Mouse (Mus musculus) yolk sac, embryonic 10.5 days (tissue): ENCODE measurements at regions not wholly inside any gene's neighbourhood (a gene's known extent, or its start where the extent isn't known, plus 50 kb on each side); places are given as distances from the start of the nearest gene placed in this dataset.
A peak's percentile ranks its signal among the peaks of the same experiment; 100 is the strongest.

ENCODE experiments used
- DNase-seq: peaks from one replicate; pipeline ENCODE4 v3.0.0-alpha.2; 2017; ENCODE audit warnings: low spot score

GRCm38 (mm10) chr11:55974224-55974875 is 66.5 kb downstream of the Nmur2 start:
- DNase-seq = no peak

- no peak for DNase-seq
Measured at GRCm38 (mm10) chr11:55966580-55966979, 74.2 kb downstream of the Nmur2 start.

DNA sequence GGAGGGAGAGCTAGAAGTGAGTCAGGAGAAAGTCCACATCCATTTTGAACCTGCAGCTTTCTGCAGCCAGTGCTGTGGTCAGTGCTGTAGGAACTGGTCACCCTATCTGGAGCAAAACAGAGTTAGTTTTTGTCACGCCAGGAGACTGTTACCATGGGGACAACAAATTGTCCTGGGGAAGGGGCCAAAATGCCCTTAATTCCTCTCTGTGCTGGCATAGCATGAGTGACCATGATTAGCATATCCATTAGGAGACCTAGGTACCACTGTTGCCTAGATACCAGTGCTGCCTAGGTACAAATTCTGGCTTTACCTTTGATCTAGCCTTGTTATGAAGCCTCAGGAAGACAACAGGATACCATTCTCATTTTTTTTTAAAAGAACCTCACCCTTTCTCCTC is 82.4 kb downstream of the Nmur2 start:
- DNase-seq = no peak

DNA sequence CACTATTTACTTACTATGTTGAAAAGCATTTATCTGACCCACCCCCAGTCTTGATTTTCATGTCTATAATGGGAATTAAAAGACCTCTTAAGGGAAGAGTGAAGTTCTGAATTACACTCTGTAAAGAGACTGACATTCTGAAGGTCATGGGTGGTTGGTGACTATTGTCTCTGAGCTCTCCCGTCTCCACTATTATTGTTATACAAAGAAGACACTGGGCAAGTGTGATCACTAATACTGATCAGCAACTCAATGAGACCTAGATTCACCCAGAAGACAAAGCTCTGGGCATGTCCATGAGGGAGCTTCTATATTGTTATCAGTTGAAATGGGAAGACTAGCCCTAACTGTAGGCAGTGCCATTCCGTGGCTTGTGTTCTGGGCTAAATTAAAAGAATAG is 83.5 kb downstream of the Nmur2 start:
- DNase-seq = no peak

- DNase-seq = no peak
Measured at GRCm38 (mm10) chr11:55953696-55954095, 87.1 kb downstream of the Nmur2 start.

- DNase-seq = no peak
Measured at GRCm38 (mm10) chr11:55949596-55949995, 91.2 kb downstream of the Nmur2 start.

- no peak for DNase-seq
Measured at GRCm38 (mm10) chr11:55946629-55947240, 94.1 kb downstream of the Nmur2 start.

GRCm38 (mm10) chr11:55946028-55946427 is 94.8 kb downstream of the Nmur2 start:
- no peak for DNase-seq

DNA sequence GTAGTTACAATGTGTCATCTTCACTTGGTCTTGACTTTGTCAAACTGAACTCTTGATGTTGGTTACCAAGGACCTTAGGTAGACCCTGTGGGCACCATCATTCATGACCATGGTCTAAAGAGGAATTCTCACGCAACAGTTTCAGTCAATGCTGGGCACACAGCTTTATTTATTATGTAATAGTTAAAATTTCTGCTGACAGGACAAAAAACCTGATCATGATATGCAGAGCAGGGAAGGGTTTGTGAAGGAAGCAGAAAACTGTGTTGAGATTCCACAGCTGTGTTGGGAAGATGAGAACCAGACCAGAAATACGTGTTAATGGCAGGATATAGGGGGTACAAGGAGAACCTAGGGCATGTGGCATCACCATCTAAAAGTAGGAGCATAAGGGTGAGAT is 100.8 kb downstream of the Nmur2 start:
- no peak for DNase-seq

- no peak for DNase-seq
Measured at GRCm38 (mm10) chr11:55926366-55926765, 114.4 kb downstream of the Nmur2 start.

- no peak for DNase-seq
Measured at GRCm38 (mm10) chr11:55919066-55919465, 121.7 kb downstream of the Nmur2 start.

DNA sequence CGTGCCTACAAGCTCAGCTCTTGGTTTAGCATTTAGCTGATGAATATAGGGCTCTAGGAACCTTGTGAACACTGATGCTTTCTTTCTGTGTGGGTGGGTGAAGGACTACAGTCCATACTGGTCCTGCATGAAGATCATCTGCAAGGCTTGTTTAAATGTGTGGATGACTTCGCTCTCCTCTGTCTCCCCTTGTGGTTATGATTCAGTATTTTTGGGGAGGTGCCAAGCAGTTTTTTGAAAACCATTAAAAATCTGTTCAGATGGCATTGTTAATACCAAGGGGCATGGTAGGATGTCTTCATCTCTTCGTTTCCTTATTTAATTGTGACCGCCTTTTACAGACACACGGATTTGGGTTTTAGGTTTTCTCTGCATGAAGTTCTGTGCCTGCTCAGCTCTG is 122.4 kb downstream of the Nmur2 start:
- no peak for DNase-seq

- peak; percentile 26 for DNase-seq
Measured at GRCm38 (mm10) chr11:55897506-55897905, 143.3 kb downstream of the Nmur2 start.

DNA sequence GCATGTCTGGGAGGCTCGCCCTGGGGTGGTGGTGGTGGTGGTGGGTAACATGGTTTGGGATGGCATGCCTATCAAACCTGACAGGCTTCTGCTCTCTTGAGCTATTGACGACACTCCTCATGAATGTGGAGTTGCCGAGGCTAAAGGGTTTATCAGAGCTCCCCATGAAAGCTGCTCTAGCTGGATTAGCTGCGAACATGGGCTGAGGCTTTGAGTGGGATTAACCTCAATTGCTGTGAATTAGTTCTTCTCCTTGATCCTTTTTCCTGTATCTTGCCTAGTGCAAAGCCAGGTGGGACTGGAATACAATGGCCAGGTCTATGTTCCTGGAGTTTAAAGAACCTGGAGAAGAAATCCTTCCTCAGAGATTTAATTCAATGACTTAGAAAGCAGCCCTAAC is 150.6 kb downstream of the Nmur2 start:
- DNase-seq = no peak

GRCm38 (mm10) chr11:55878631-55879030 is 162.2 kb downstream of the Nmur2 start:
- no peak for DNase-seq

- no peak for DNase-seq
Measured at GRCm38 (mm10) chr11:55867141-55867540, 173.7 kb downstream of the Nmur2 start.

DNA sequence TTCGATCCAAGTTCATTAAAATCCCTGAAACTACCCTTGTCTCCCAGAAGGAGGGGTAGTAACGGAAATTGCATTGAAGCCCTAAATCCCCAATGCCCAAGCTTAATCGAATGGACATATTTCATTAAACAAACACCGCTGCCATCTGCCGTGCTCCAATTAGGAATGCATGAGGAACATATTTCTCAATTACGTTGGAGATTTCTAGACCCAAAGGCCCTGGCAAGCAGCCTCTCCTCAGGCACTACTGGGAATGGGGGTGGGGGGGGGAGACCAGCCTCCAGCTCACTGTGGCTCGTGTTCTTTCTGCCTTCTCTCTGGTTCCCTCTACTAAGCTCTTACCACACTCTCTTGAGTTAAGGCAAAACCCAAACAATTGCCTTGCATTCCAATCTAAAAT is 181.6 kb downstream of the Nmur2 start:
- no peak for DNase-seq

GRCm38 (mm10) chr11:55820479-55820878 is 212.5 kb upstream of the Glra1 start:
- no peak for DNase-seq

DNA sequence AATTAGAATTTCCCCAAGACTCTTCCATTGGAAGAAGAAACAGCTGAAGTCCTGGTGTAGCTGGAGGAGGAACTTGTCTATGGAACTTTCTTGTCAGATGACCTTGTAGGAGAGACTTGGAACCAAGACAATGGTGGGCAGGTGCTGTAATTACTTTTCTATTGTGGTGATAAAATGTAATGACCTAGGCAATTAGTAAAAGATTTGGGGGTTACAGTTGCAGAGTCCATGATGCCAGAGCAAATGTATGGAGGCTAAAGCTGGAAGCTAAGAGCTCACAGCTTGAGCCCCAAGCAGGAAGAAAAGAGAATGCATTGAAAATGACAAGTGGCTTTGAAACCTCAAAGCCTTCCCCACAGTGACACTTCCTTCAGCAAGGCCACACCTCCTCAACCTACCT is 208.6 kb upstream of the Glra1 start:
- no peak for DNase-seq

GRCm38 (mm10) chr11:55810685-55811084 is 202.7 kb upstream of the Glra1 start:
- no peak for DNase-seq

- DNase-seq = peak; percentile 3
Measured at GRCm38 (mm10) chr11:55791195-55791865, 183.3 kb upstream of the Glra1 start.

GRCm38 (mm10) chr11:55789638-55790037 is 181.6 kb upstream of the Glra1 start:
- DNase-seq = no peak

DNA sequence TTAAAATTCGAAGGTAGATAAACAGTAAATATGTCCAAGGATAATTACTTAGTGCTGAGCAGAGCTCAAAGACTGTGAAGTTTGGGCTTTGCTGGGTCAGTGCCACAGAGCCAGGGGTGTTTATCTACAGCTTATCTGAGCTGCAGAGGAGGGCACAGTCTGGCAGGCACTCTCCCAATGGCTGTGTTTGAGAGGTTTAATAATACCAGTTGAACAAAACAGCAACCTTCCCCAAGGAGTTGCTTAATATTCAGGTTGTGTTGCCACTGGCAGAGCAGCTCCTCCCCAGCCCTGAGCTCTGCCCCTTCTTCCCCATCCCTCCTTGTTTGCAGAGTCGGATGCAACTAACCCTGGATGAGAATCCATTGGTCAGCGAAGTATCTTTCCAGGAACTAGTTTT is 173.0 kb upstream of the Glra1 start:
- no peak for DNase-seq

DNA sequence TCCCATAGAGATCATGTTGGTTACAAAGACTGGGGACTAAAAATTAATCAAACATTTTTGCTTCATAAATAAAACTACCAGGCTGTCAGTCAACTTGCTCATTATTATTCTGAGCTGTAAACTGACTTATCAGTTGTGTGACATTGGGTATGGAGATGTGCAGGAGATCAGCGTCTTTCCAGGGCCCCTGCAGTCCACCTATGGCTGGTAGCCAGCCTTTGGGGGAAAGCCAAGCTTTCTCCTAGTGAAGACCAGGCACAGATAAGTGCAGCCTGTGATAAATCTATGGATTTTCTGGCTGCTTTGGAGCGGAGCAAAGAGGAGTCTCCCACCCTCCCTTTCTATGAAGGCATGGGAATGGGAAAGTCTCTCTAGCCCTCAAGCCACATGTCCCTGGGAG is 172.0 kb upstream of the Glra1 start:
- no peak for DNase-seq
